Mouse (Mus musculus): Measurements from ENCODE around the gene Slc38a5.

Gene Slc38a5

DNA sequence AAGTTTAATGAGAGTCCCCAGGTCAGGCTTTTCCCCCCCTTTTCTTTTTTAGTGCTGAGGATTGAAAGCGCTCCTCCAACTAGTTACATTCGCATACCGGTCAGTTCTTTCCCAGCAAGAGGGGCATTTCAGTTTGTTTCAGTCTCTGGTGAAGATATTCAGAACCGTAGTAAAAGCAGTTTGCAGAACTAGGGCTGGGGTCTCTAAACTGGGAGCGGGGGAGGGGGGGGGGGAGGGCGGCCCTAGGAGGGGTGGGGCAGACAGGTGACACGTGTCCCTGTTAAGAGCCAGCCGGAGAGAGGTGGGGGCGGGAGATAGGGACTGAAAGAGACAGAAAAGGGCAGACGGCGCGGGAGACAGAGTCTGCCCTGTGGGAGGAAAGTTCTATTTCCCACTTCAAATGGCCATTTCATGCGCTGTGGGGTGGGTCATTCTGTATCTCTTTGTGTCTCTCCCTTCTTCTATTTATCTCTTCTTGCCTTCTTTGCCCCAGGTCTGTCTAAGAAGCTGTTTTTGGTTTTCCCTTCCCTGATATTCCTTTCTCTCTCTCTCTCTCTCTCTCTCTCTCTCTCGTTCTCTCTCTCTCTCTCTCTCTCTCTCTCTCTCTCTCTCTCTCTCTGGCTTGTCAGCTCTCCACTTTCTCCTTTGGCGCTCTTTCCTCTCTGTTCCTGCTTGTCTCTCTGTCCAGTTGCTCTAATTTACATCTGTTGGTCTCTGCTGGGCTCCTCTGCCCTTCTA is at the start of gene Slc38a5:
TSS of gene Slc38a5 (plus strand) at position 51 of the 738 bp plus-strand sequence.
- DNase-seq (ENCODE audit: low read depth, low spot score) = no peak

GRCm38 (mm10) chrX:8222296-8222677 is 48.6 kb upstream of the Slc38a5 start:
- DNase-seq (ENCODE audit: low read depth, low spot score) = no peak

DNA sequence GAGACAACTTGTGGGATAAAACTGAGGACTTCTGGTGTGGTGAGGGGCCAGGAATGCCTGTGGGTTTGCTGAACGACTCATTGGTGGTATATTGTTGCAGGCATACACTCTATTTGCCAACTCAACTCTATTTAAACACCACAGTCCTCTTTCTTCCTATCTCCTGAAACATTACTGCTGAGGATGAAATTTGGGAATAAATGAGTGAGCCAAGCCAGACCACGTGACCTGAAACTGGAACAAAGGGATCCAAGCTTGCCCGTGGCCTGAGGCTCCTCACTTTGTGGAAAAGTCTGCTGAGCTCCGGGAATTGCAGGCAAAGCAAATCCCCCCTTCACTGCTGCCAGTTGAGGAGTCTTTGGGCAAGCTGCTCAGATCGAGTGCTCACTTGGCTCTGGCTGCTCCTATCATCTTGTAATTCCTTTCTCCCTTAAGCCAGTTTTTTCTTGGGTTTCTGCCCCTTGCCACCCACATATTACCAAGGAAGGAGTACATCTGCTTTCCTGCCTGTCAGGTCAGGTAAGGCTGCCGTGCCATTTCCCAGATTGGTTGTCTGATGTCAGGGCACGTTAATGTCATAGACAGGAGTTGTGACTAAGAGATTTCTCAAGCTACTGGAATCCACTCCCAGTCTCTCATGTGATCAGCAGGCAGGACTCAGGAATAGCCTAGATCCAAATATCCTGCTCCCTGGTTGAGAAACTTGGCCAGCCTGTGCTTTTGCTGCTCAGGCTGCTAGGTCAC is 48.1 kb upstream of the Slc38a5 start:
- DNase-seq (ENCODE audit: low read depth, low spot score) = peak; percentile 18

DNA sequence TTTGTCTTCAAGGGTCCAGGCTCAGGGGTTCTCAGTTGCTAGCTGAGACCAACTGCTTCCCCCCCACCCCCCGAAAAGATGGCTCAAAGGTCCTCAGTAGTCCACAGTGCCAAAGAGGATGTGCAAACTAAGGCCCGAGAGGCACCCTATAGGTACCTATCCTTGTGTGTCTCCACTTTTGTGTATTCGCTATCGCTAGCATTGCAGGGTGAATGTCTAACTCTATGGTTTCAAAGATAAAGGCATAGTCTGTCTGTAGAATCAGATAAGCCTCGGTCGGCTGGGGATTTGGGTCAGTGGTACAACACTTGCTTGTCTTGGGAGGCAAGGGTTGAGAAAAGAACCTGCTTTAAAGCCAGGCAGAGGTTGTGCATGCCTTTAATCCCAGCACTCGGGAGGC is 47.5 kb upstream of the Slc38a5 start:
- no peak for DNase-seq (ENCODE audit: low read depth, low spot score)

GRCm38 (mm10) chrX:8230272-8230671 is 40.7 kb upstream of the Slc38a5 start:
- no peak for DNase-seq (ENCODE audit: low read depth, low spot score)

DNA sequence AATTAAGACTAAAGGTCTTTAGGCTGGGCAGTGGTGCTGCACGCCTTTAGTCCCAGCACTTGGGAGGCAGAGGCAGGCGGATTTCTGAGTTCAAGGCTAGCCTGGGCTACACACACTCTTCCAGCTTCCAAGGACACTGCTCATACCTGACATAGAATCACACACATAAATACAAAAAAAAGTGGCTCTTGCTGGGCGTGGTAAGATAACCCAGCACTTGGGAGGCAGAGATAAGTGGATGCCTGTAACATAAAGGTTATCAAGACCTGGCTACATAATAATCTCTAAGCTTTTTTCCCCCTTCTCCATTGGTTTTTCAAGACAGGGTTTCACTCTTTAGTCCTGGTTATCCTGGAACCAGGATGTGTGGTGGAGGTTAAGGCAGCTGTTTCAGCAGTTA is 37.3 kb upstream of the Slc38a5 start:
- DNase-seq (ENCODE audit: low read depth, low spot score) = no peak

GRCm38 (mm10) chrX:8236704-8237103 is 34.2 kb upstream of the Slc38a5 start:
- no peak for DNase-seq (ENCODE audit: low read depth, low spot score)

- DNase-seq (ENCODE audit: low read depth, low spot score) = no peak
These were observed 32.0 kb upstream of the Slc38a5 start for GRCm38 (mm10) chrX:8238804-8239395.

- no peak for DNase-seq (ENCODE audit: low read depth, low spot score)
These were observed 23.3 kb upstream of the Slc38a5 start for GRCm38 (mm10) chrX:8247680-8248079.

GRCm38 (mm10) chrX:8248542-8249120 is 22.3 kb upstream of the Slc38a5 start:
- no peak for DNase-seq (ENCODE audit: low read depth, low spot score)

DNA sequence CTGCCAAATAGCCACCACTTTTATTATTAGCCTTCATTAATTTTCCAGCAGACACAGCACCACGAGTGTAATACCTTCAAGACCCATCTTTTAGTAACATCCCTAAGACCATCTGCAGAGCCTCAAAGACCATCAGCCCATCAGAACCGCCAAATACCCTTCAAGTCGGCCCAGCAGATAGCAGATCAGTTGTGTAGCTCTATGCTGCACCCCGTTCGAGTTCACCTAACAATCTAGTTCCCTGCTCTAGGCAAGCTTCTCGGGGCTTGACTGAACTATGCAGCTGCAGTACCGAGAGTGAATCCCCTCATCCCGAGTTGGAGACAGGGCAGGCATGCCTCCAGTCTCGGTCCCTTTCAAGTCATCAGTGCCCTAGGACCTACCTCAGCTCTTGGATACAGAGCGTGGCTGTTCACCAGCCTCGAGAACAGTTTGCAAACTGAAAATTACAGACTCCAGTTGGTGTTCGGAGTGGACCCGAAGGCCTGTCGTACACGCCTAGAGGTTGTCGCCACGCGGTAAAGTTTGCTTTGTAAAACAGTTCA is 19.1 kb upstream of the Slc38a5 start:
- DNase-seq (ENCODE audit: low read depth, low spot score) = peak; percentile 1

GRCm38 (mm10) chrX:8252334-8253285 is 18.3 kb upstream of the Slc38a5 start, which contains the start of gene Ftsj1:
Gene Ftsj1, minus strand, starts transcription at chrX:8252406.
- DNase-seq (ENCODE audit: low read depth, low spot score) = peak; percentile 76

DNA sequence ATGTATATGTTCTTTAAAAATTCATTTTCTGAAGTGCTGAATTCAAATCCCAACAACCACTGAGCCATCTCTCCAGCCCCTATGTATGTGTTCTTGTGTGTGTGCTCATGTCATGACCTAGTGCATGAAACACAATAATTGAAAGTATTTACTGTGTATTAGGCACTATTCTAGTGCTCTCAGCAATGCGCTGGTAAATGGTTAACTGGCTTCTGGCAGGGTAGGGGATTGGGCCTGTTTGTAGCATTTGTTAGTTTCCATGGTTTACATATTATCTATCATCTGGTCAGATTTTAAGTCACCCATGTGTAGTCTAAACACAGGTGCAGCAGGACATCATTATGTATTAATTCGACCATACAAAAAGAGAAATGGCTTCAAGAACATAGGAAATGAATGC is 17.2 kb upstream of the Slc38a5 start:
- DNase-seq (ENCODE audit: low read depth, low spot score) = no peak

GRCm38 (mm10) chrX:8255807-8256206 is 15.1 kb upstream of the Slc38a5 start:
- DNase-seq (ENCODE audit: low read depth, low spot score) = no peak

DNA sequence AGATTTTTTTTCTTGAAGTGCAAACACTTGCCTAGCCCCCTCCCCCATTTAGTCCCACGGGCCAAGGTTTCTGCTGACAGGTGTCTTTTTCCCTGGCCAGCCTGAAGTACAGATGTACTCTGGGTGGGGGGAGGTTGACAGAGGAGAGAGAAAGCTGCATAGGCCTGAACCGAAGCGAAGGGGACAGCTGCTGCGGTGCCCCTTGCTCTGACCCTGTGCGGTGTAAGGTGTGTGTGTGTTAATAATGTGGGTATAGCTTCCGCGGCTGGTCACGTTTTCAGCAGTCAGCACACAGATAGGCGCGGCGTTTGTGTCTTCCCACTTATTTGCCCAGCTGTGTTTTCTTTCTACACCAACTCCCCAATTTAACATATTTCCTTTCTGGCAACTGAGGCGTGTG is 11.5 kb upstream of the Slc38a5 start:
- DNase-seq (ENCODE audit: low read depth, low spot score) = no peak

DNA sequence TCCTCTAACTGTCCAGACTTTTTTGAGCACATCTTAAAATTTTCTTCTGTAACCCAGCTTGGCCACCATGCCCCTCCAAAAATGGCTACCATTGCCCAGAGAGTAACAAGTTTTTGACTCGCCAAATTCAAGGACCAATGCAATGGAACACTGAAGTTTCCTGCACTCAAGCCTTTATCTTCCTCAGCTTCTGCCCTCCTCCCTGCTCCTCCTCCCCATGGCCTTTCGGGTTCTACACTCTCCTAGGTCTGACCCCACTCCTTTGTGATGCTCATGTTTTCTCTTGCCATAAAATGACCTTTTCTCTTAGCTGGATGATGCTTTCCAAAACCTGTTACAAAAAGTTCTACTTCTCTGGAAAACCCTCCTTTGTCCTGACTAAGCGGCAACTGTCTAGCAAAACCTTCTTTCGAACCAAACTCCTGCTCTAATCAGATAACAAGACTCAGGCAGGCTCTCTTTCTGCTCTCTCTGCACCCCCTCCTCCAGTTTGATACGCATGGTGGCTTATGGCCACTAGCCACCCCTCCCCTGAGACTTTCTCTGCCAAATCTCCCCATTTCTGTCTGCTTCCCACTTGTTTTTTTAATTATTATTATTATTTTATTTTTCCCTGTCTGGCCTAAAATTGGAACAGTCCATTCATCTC is 7.7 kb upstream of the Slc38a5 start:
- DNase-seq (ENCODE audit: low read depth, low spot score) = no peak

GRCm38 (mm10) chrX:8264222-8264621 is 6.7 kb upstream of the Slc38a5 start:
- no peak for DNase-seq (ENCODE audit: low read depth, low spot score)

DNA sequence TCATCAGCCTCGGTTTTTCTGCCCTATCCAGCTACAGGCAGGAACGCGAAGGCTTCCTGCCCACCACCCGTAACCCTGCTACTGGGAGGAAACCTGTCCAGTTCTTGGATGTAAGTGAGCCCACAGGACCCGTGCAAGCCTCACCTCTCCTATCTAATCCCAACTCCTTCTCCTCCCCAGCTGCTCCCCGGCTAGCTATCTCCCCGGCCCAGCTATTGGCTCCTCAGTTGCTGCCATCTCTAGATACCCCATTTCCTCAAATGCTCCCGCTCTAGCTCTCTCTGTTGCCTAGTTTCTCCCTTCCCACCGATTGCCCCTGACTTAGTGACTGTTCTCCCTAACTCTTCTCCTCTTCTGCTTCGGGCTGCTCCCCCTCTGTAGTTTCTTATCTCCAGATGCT is 1.1 kb downstream of the Slc38a5 start:
- DNase-seq (ENCODE audit: low read depth, low spot score) = no peak

- DNase-seq (ENCODE audit: low read depth, low spot score) = no peak
These were observed 3.1 kb downstream of the Slc38a5 start for GRCm38 (mm10) chrX:8274056-8274455.

GRCm38 (mm10) chrX:8288621-8289020 is 17.7 kb downstream of the Slc38a5 start:
- no peak for DNase-seq (ENCODE audit: low read depth, low spot score)

Data from skeletal muscle tissue, adult 2 months (tissue).